ENCODE assay signal across 28 mouse cellular contexts in genomic region chr14:34773681-34774080, GRCm38 (mm10). TPM values are rescaled to one million over a fixed set of nuclear protein-coding genes. Genes with fewer than 3 reads are reported as not detected.
A peak's percentile ranks its signal among the peaks of the same experiment; 100 is the strongest.
DNase-seq lines count a peak whose midpoint lies in the region; ATAC-seq lines count a peak whose summit lies in the region.
"Had no signal": no experiment of that assay in that cellular context is flagged by ENCODE, and none has a peak within 500 bp of the region (broad histone marks: within the 10 kb centered on the region; RNA-seq: fewer than 3 reads in every experiment).

No protein-coding gene starts in this region.

- peaks cover 29% of the 10 kb centered on the region for H3K27me3 ChIP-seq in heart, embryonic 10.5 days (ENCODE audit: insufficient read depth, poor library complexity, severe bottlenecking)
- H3K27me3 ChIP-seq: neural tube, embryonic 12.5 days had no signal

- H3K4me1 ChIP-seq in heart, embryonic 10.5 days, result peaks cover 10% of the 10 kb centered on the region
- H3K4me1 ChIP-seq: neural tube, embryonic 12.5 days had no signal

- WGBS in heart, embryonic 10.5 days, result 80% methylated on average over 3 of the region's 3 CpGs
- WGBS in large intestine, adult 2 months, result 43% methylated on average over 3 of the region's 3 CpGs

- H3K36me3 ChIP-seq in heart, embryonic 10.5 days, result no peaks in the 10 kb centered on the region
- H3K36me3 ChIP-seq: G1E; heart, embryonic 12.5 days; limb, embryonic 12.5 days; liver, embryonic 12.5 days; midbrain, embryonic 12.5 days; neural tube, embryonic 12.5 days had no signal

- no peak for ATAC-seq in megakaryocyte-erythroid progenitor cell, adult 5-6 weeks (replicated peaks; ENCODE audit: low FRiP score, low TSS enrichment, poor library complexity, severe bottlenecking)
- ATAC-seq: forebrain, postnatal 0 days; inflammation-experienced regulatory T-cells, adult 6 months; liver, embryonic 12.5 days; liver, postnatal 0 days had no signal

- peak; percentile 25 for DNase-seq in heart, embryonic 10.5 days (ENCODE audit: low spot score)
- no peak for DNase-seq in heart, adult 18-20 months
- peak; percentile 86 for DNase-seq in ZHBTc4 (ENCODE audit: low read depth, low spot score)
- DNase-seq in large intestine, adult 2 months (ENCODE audit: low read depth, low spot score), result peak; percentile 42
- no peak for DNase-seq in thymus, postnatal 36 days
- DNase-seq in ovary, adult 18-20 months (ENCODE audit: low spot score), result no peak
- DNase-seq: adrenal gland, postnatal 36 days; cerebellum, adult 2 months; cerebellum, postnatal 14 days; forebrain, postnatal 0 days; gastrocnemius, postnatal 10 days; kidney, postnatal 14 days; liver, postnatal 0 days; lung, postnatal 36 days had no signal

- no peaks in the 10 kb centered on the region for H3K9me3 ChIP-seq in heart, embryonic 10.5 days
- H3K9me3 ChIP-seq: G1E; liver, embryonic 12.5 days; midbrain, embryonic 12.5 days; neural tube, embryonic 12.5 days had no signal

- H3K27ac ChIP-seq in heart, embryonic 10.5 days, result no peak overlapping the region
- H3K27ac ChIP-seq: hindbrain, embryonic 14.5 days; left cerebral cortex, adult 2 months; limb, embryonic 12.5 days; liver, embryonic 12.5 days; midbrain, embryonic 12.5 days; neural tube, embryonic 12.5 days had no signal

- H3K4me3 ChIP-seq in heart, embryonic 10.5 days, result no peak overlapping the region
- H3K4me3 ChIP-seq: erythroblast, embryonic 14.5 days; heart, embryonic 12.5 days; left cerebral cortex, adult 2 months; limb, embryonic 12.5 days; liver, embryonic 12.5 days; midbrain, embryonic 12.5 days; myocyte; neural tube, embryonic 12.5 days had no signal

RNA-seq across cellular contexts. Expression of gene Grid1, which starts 46.2 kb away (rescaled TPM):
- polyA plus RNA-seq in heart, embryonic 10.5 days (2016; fragmentation: Nextera tagmentation; extraction: Ambion mirVana), result 0.16 and 0.59 TPM in 2 replicates
- not detected for total RNA-seq in heart, adult 18-20 months (2021)
- 0.01 TPM in 1 of 2 replicates, not detected in the other for polyA plus RNA-seq in large intestine, adult 2 months (2012; rRNA removed)
- total RNA-seq in megakaryocyte-erythroid progenitor cell, adult 5-6 weeks (2014; fragmentation: Nextera tagmentation), result not detected in 2 replicates
- not detected in 2 replicates for total RNA-seq in megakaryocyte-erythroid progenitor cell, adult 5-6 weeks (2017)
- total RNA-seq: hematopoietic stem cell, adult 5-6 weeks; megakaryocyte, adult 5-6 weeks had no signal
- polyA plus RNA-seq: erythroblast, embryonic 14.5 days; G1E; inflammation-experienced regulatory T-cells, adult 6 months; liver, postnatal 0 days; myocyte had no signal

Comparison
In these comparisons a context has a peak if more than half of its experiments do, and no peak if none do; other contexts are left out.
1. DNase-seq: peak in heart, embryonic 10.5 days (single experiment), ZHBTc4 (single experiment) and large intestine, adult 2 months (single experiment); none in heart, adult 18-20 months (0 of 2), thymus, postnatal 36 days (0 of 2) and ovary, adult 18-20 months (single experiment).